Mouse (Mus musculus) hindbrain, embryonic 15.5 days (tissue): ENCODE data around the gene Fblim1. TPM values are rescaled to one million over a fixed set of nuclear protein-coding genes. Genes with fewer than 3 reads are reported as not detected.

Experiments
- ATAC-seq: fragments of 200-750 bp; cut with Nextera tagmentation; 2 replicates; pipeline ENCODE4 v1.8.0; 2017; ENCODE audit warnings: low read depth, moderate number of reproducible peaks, moderate TSS enrichment; ENCODE audit not compliant: low FRiP score
- H3K27ac ChIP-seq: fragments of 300-500 bp; sonication (generic); replicated peaks from 2 replicates; pipeline ENCODE4 v1.5.1; 2015; ENCODE audit warnings: mild to moderate bottlenecking, inconsistent platforms
- H3K27me3 ChIP-seq: fragments of 300-500 bp; sonication (generic); 2 replicates; pipeline ENCODE4 v1.6.1; 2015; ENCODE audit warnings: control low read depth, inconsistent platforms
- H3K36me3 ChIP-seq: fragments of 300-500 bp; sonication (generic); 2 replicates; pipeline ENCODE4 v1.6.1; 2015; ENCODE audit warnings: control low read depth, inconsistent platforms
- H3K4me1 ChIP-seq: fragments of 300-500 bp; sonication (generic); replicated peaks from 2 replicates; pipeline ENCODE4 v1.6.1; 2015; ENCODE audit warnings: control low read depth, inconsistent platforms
- H3K4me2 ChIP-seq: fragments of 300-500 bp; sonication (generic); 2 replicates; pipeline ENCODE4 v1.6.1; 2015; ENCODE audit warnings: moderate library complexity, mild to moderate bottlenecking, inconsistent platforms
- H3K4me3 ChIP-seq: fragments of 300-500 bp; sonication (generic); 2 replicates; pipeline ENCODE4 v1.5.1; 2015; ENCODE audit warnings: mild to moderate bottlenecking, inconsistent platforms
- H3K9ac ChIP-seq: fragments of 300-500 bp; sonication (generic); 2 replicates; pipeline ENCODE4 v1.6.1; 2015; ENCODE audit warnings: inconsistent platforms
- H3K9me3 ChIP-seq: fragments of 300-500 bp; sonication (generic); 2 replicates; pipeline ENCODE4 v1.6.1; 2016; ENCODE audit warnings: control low read depth, inconsistent platforms
- WGBS: fragments of 180-500 bp; shearing (Covaris S2); methylation state at CpG from one replicate; pipeline ENCODE4 v1.1.7; 2015; 5-methylcytosine and 5-hydroxymethylcytosine counted together
- polyA plus RNA-seq: library from polyadenylated mRNA; unstranded; fragments of >200 nt; fragmentation: Nextera tagmentation; extraction: Ambion mirVana; gene quantifications from 2 replicates; pipeline ENCODE4 v1.2.1, GENCODE M21; 2015

Fblim1 gene
- 37.7 and 49.9 TPM in 2 replicates for polyA plus RNA-seq

GRCm38 (mm10) chr4:141605861-141606260, at the start of gene Fblim1:
Fblim1 (minus strand) TSS chr4:141606096.
- H3K36me3 ChIP-seq: no peaks in the 10 kb centered on the region
- H3K27ac ChIP-seq: no peak within 1 kb of the TSS
- H3K9me3 ChIP-seq: no peaks in the 10 kb centered on the region
- no peak within 1 kb of the TSS for H3K9ac ChIP-seq
- ATAC-seq: no peak
- no peak within 1 kb of the TSS for H3K4me2 ChIP-seq
- H3K4me3 ChIP-seq: no peak within 1 kb of the TSS
- 84% methylated on average over 11 of the region's 11 CpGs for WGBS
- H3K27me3 ChIP-seq: no peaks in the 10 kb centered on the region
- no peaks in the 10 kb centered on the region for H3K4me1 ChIP-seq

- no peak for ATAC-seq
- 89% methylated on average over 6 of the region's 6 CpGs for WGBS
- peak overlapping the region; percentile 46; the same call in 1 of the 2 replicates for H3K27ac ChIP-seq
These were observed 48.6 kb upstream of the Fblim1 start for GRCm38 (mm10) chr4:141654509-141654908.

GRCm38 (mm10) chr4:141653813-141654212, 47.9 kb upstream of the Fblim1 start:
- peaks cover 13% of the 10 kb centered on the region; the same call in 1 of the 2 replicates for H3K36me3 ChIP-seq
- WGBS: 78% methylated on average over 13 of the region's 13 CpGs
- no peak overlapping the region for H3K4me2 ChIP-seq
- H3K9ac ChIP-seq: no peak overlapping the region
- H3K4me1 ChIP-seq: peaks cover 23% of the 10 kb centered on the region
- H3K9me3 ChIP-seq: no peaks in the 10 kb centered on the region
- no peak for ATAC-seq
- H3K4me3 ChIP-seq: no peak overlapping the region
- H3K27ac ChIP-seq: peak overlapping the region; percentile 46
- no peaks in the 10 kb centered on the region for H3K27me3 ChIP-seq

More at GRCm38 (mm10) chr4:141654509-141654908, 48.6 kb upstream of the Fblim1 start:
- no peaks in the 10 kb centered on the region for H3K27me3 ChIP-seq
- H3K4me1 ChIP-seq: peaks cover 20% of the 10 kb centered on the region
- H3K9ac ChIP-seq: no peak overlapping the region
- H3K36me3 ChIP-seq: peaks cover 13% of the 10 kb centered on the region; the same call in 1 of the 2 replicates
- no peaks in the 10 kb centered on the region for H3K9me3 ChIP-seq
- no peak overlapping the region for H3K4me2 ChIP-seq
- H3K4me3 ChIP-seq: no peak overlapping the region

GRCm38 (mm10) chr4:141653044-141653443, 47.1 kb upstream of the Fblim1 start:
- ATAC-seq: no peak
- WGBS: 93% methylated on average over 8 of the region's 8 CpGs
- H3K4me2 ChIP-seq: no peak overlapping the region
- H3K4me3 ChIP-seq: no peak overlapping the region
- H3K4me1 ChIP-seq: peaks cover 24% of the 10 kb centered on the region
- H3K36me3 ChIP-seq: peaks cover 13% of the 10 kb centered on the region; the same call in 1 of the 2 replicates
- H3K27me3 ChIP-seq: no peaks in the 10 kb centered on the region
- no peaks in the 10 kb centered on the region for H3K9me3 ChIP-seq
- no peak overlapping the region for H3K9ac ChIP-seq
- no peak overlapping the region for H3K27ac ChIP-seq

- Histone ChIP-seq H3K4me2 (no peak overlapping the region), H3K9me3 (no peaks in the 10 kb centered on the region), H3K36me3 (peaks cover 6% of the 10 kb centered on the region; the same call in 1 of the 2 replicates), H3K27me3 (no peaks in the 10 kb centered on the region), H3K4me1 (peaks cover 20% of the 10 kb centered on the region), H3K9ac (no peak overlapping the region), H3K27ac (0 out of 2 replicates have a peak overlapping the region, but pooled peaks have one; percentile 11), H3K4me3 (no peak overlapping the region)
- 80% methylated on average over 10 of the region's 10 CpGs for WGBS
- no peak for ATAC-seq
These were observed 46.0 kb upstream of the Fblim1 start for GRCm38 (mm10) chr4:141651944-141652343.

GRCm38 (mm10) chr4:141651286-141651685, 45.4 kb upstream of the Fblim1 start:
- peaks cover 20% of the 10 kb centered on the region for H3K4me1 ChIP-seq
- H3K9ac ChIP-seq: no peak overlapping the region
- no peaks in the 10 kb centered on the region for H3K9me3 ChIP-seq
- no peak overlapping the region for H3K4me3 ChIP-seq
- no peak for ATAC-seq
- H3K36me3 ChIP-seq: peaks cover 6% of the 10 kb centered on the region; the same call in 1 of the 2 replicates
- 86% methylated on average over 6 of the region's 6 CpGs for WGBS
- no peak overlapping the region for H3K27ac ChIP-seq
- no peaks in the 10 kb centered on the region for H3K27me3 ChIP-seq
- H3K4me2 ChIP-seq: no peak overlapping the region

GRCm38 (mm10) chr4:141649244-141649643, 43.3 kb upstream of the Fblim1 start:
- WGBS: 72% methylated on average over 6 of the region's 6 CpGs
- Histone ChIP-seq H3K4me1 (peaks cover 18% of the 10 kb centered on the region), H3K4me3 (no peak overlapping the region), H3K27me3 (no peaks in the 10 kb centered on the region), H3K9me3 (no peaks in the 10 kb centered on the region), H3K27ac (peak overlapping the region; percentile 44), H3K9ac (no peak overlapping the region), H3K36me3 (peaks cover 6% of the 10 kb centered on the region; the same call in 1 of the 2 replicates), H3K4me2 (0 out of 2 replicates have a peak overlapping the region, but pooled peaks have one; percentile 19)
- 0 out of 2 replicates have a peak, but pooled peaks have one; percentile 11 for ATAC-seq

- H3K36me3 ChIP-seq: peaks cover 6% of the 10 kb centered on the region; the same call in 1 of the 2 replicates
- no peaks in the 10 kb centered on the region for H3K27me3 ChIP-seq
- ATAC-seq: no peak
- H3K4me1 ChIP-seq: peaks cover 21% of the 10 kb centered on the region
- no peaks in the 10 kb centered on the region for H3K9me3 ChIP-seq
- no peak overlapping the region for H3K9ac ChIP-seq
- H3K4me2 ChIP-seq: no peak overlapping the region
- WGBS: 85% methylated on average over 5 of the region's 5 CpGs
- no peak overlapping the region for H3K27ac ChIP-seq
- no peak overlapping the region for H3K4me3 ChIP-seq
These were observed 42.4 kb upstream of the Fblim1 start for GRCm38 (mm10) chr4:141648262-141648661.

- Histone ChIP-seq H3K36me3 (peaks cover 5% of the 10 kb centered on the region; the same call in 1 of the 2 replicates), H3K27ac (no peak overlapping the region), H3K27me3 (no peaks in the 10 kb centered on the region), H3K4me3 (no peak overlapping the region), H3K4me2 (no peak overlapping the region), H3K4me1 (peaks cover 27% of the 10 kb centered on the region), H3K9me3 (no peaks in the 10 kb centered on the region), H3K9ac (no peak overlapping the region)
- 97% methylated on average over 3 of the region's 3 CpGs for WGBS
- ATAC-seq: no peak
These were observed 41.3 kb upstream of the Fblim1 start for GRCm38 (mm10) chr4:141647187-141647586.

- no peak for ATAC-seq
- H3K4me3 ChIP-seq: no peak overlapping the region
- peaks cover 12% of the 10 kb centered on the region for H3K36me3 ChIP-seq
- no peaks in the 10 kb centered on the region for H3K9me3 ChIP-seq
- 93% methylated on average over 8 of the region's 8 CpGs for WGBS
- no peak overlapping the region for H3K4me2 ChIP-seq
- no peak overlapping the region for H3K27ac ChIP-seq
- H3K9ac ChIP-seq: no peak overlapping the region
- H3K4me1 ChIP-seq: peaks cover 28% of the 10 kb centered on the region
- H3K27me3 ChIP-seq: no peaks in the 10 kb centered on the region
These were observed 40.1 kb upstream of the Fblim1 start for GRCm38 (mm10) chr4:141645988-141646387.

- whole genome bisulfite sequencing: 38% methylated on average over 7 of the region's 7 CpGs
- ATAC-seq: peak; percentile 84
- no peak overlapping the region for H3K4me3 ChIP-seq
- peaks cover 26% of the 10 kb centered on the region for H3K36me3 ChIP-seq
- H3K27me3 ChIP-seq: no peaks in the 10 kb centered on the region
- H3K9ac ChIP-seq: no peak overlapping the region
- H3K27ac ChIP-seq: peak overlapping the region; percentile 86
- peaks cover 24% of the 10 kb centered on the region for H3K4me1 ChIP-seq
- peak overlapping the region; percentile 15; the same call in 1 of the 2 replicates for H3K4me2 ChIP-seq
- H3K9me3 ChIP-seq: no peaks in the 10 kb centered on the region
These were observed 37.4 kb upstream of the Fblim1 start for GRCm38 (mm10) chr4:141643118-141643855.
